Mouse (Mus musculus) midbrain, embryonic 14.5 days (tissue): ENCODE measurements at regions not wholly inside any gene's neighbourhood (a gene's known extent, or its start where the extent isn't known, plus 50 kb on each side); places are given as distances from the start of the nearest gene placed in this dataset.

Experiments
- ATAC-seq: fragments of 200-750 bp; cut with Nextera tagmentation; 2 replicates; pipeline ENCODE4 v1.8.0; 2017; ENCODE audit warnings: moderate number of reproducible peaks, moderate library complexity; ENCODE audit not compliant: low FRiP score, low TSS enrichment
- DNase-seq: peaks from one replicate; pipeline ENCODE4 v3.0.0-alpha.2; 2015
- H3K27ac ChIP-seq: fragments of 300-500 bp; sonication (generic); replicated peaks from 2 replicates; pipeline ENCODE4 v1.5.1; 2014; ENCODE audit warnings: mild to moderate bottlenecking, low read depth, low read length, moderate library complexity
- H3K27me3 ChIP-seq: fragments of 300-500 bp; sonication (generic); 2 replicates; pipeline ENCODE4 v1.6.1; 2014; ENCODE audit warnings: low read length, control low read depth, mixed read lengths; ENCODE audit not compliant: control insufficient read depth, insufficient read depth
- H3K36me3 ChIP-seq: fragments of 300-500 bp; sonication (generic); 2 replicates; pipeline ENCODE4 v1.6.1; 2014; ENCODE audit warnings: low read length, control low read depth; ENCODE audit not compliant: control insufficient read depth, insufficient read depth
- H3K4me1 ChIP-seq: fragments of 300-500 bp; sonication (generic); 2 replicates; pipeline ENCODE4 v1.6.1; 2014; ENCODE audit warnings: mild to moderate bottlenecking, antibody characterized with exemption, low read length, control low read depth; ENCODE audit not compliant: control insufficient read depth, insufficient read depth
- H3K4me2 ChIP-seq: fragments of 300-500 bp; sonication (generic); 2 replicates; pipeline ENCODE4 v1.6.1; 2014; ENCODE audit warnings: mild to moderate bottlenecking, low read length, moderate library complexity
- H3K4me3 ChIP-seq: fragments of 300-500 bp; sonication (generic); replicated peaks from 2 replicates; pipeline ENCODE4 v1.5.1; 2014; ENCODE audit warnings: low read depth, low read length
- H3K9ac ChIP-seq: fragments of 300-500 bp; sonication (generic); replicated peaks from 2 replicates; pipeline ENCODE4 v1.6.1; 2014; ENCODE audit warnings: mild to moderate bottlenecking, low read length, moderate library complexity
- H3K9me3 ChIP-seq: fragments of 300-500 bp; sonication (generic); 2 replicates; pipeline ENCODE4 v1.6.1; 2016; ENCODE audit warnings: low read length, control low read depth, mixed read lengths; ENCODE audit not compliant: control insufficient read depth
- WGBS: fragments of 180-500 bp; shearing (Covaris S2); extraction: QIAGEN DNeasy Blood & Tissue Kit; methylation state at CpG from one replicate; pipeline ENCODE4 v1.1.7; 2014; 5-methylcytosine and 5-hydroxymethylcytosine counted together

DNA sequence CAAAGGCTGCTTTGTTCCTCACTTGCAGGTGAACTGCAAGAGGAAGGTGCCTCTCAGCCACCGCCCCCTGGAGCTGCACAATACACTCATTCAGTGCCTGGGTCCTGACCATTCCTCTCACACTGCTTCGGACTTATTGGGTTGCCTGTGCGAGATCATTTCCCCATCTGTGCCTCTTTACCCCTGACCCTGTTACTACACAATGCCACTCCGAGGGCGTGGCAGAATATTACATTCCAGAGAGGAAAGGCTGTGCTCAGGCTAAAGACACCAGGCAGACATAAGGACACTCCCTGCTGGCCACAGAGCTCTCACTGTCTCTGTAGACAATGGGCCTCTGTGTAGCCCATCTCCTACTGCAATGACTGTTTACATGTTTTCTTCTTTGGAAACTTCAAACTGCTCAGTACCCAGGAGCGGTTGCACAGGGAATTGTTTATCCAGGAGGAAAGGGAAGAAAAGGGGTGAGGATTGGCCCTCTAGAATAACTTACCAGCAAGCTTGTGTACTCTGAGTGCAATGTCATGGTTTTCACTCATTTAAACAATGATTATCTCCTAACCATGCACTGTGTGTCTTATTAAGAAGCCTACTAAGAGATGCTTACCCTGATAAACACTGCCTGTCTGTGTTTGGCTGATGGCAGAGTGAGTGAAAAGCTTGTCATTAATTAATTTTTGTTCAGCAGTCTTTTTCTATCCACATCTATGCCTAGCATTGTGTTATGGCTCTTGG is 283.1 kb upstream of the Gm10192 start:
- Histone ChIP-seq H3K4me1 (no peaks in the 10 kb centered on the region), H3K27me3 (no peaks in the 10 kb centered on the region), H3K9ac (no peak overlapping the region), H3K4me2 (no peak overlapping the region), H3K36me3 (no peaks in the 10 kb centered on the region), H3K27ac (no peak overlapping the region), H3K9me3 (no peaks in the 10 kb centered on the region), H3K4me3 (no peak overlapping the region)
- peak; percentile 66 for ATAC-seq
- 36% methylated on average over 6 of the region's 6 CpGs for WGBS
- DNase-seq, result peak; percentile 21

DNA sequence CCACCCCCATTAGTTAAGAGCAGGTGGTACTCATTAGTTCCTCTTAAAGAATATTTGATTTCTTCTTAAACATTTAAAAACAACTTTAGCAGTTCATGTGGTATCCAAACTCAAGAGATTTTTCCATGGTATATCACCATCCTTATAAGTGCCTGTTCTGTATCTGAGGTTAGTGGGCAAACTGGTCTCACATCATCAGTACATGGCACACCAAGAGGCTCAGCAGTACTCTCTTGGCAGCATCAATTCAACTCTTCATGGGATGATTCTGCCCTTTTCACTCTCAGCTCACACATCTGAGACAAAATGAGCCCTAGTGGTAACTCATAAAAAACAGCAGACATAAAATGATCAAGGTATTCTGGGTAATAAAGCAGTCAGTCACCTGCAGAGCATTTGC is 282.6 kb upstream of the Gm10192 start:
- H3K4me1 ChIP-seq, result no peaks in the 10 kb centered on the region
- DNase-seq, result no peak
- H3K27me3 ChIP-seq, result no peaks in the 10 kb centered on the region
- no peaks in the 10 kb centered on the region for H3K36me3 ChIP-seq
- no peak overlapping the region for H3K4me2 ChIP-seq
- no peak for ATAC-seq
- H3K27ac ChIP-seq, result no peak overlapping the region
- H3K9me3 ChIP-seq, result no peaks in the 10 kb centered on the region
- H3K4me3 ChIP-seq, result no peak overlapping the region
- no peak overlapping the region for H3K9ac ChIP-seq

DNA sequence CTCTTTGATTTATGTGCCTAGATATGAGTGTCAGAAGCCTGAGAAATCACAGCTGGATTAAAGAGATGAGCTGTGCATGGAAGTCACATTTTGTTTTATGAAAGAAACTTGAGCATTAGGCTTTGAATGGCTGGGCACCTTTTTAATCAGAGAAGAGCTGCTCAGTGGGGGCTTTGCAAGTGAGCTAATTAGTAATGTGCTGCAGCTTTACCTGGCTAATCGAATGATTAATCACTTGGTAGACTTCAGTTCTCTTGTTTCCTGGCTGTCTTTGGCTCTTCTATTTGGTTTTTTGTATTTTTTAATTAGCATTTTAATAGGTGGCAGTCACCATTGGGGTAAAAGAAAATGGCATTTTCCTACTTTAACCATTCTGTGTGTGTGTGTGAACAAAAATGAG is 278.2 kb upstream of the Gm10192 start:
- no peak overlapping the region for H3K4me3 ChIP-seq
- ATAC-seq (no peak), DNase-seq (no peak)

DNA sequence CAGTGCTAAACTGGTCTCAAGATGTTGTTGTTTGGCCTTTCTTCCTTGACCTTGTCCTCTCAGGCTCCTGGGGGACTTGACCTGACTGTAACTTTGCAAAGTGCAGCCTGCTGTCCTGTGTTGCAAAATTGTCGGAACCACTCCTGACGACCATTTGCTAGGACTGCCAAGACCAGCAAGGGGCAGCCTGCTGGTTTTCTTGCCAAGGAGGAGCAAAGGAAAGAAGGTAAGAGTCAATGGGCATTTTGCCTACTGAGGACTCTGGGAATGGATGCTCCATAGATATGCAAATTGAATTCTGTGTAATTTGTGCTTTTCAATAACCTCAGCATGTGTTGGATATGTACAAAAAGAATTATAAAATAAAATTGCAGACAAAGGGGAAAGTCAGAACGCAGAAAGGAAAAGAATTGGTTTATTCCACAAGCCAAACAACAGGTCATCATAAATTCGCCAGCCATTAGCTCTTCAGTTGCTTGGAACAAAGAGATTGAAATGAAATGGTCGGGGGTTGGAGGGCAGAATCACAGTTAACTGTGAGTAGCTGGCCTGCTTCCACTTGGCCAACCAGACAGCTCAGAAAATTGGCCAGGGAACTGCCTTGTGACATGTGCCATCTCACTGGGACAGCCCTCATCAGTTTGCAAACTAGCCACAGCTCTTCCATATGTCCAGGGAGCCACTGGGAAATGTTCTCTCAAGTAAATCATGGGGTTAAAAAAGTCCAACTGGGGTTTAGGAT is 256.5 kb upstream of the Gm10192 start:
- ATAC-seq, result peak; percentile 58; the same call in 1 of the 2 replicates
- 69% methylated on average over 5 of the region's 5 CpGs for WGBS

More for the DNA sequence above, 278.2 kb upstream of the Gm10192 start:
- Histone ChIP-seq H3K9me3 (no peaks in the 10 kb centered on the region), H3K36me3 (no peaks in the 10 kb centered on the region), H3K4me1 (no peaks in the 10 kb centered on the region), H3K27ac (no peak overlapping the region), H3K4me2 (no peak overlapping the region), H3K27me3 (no peaks in the 10 kb centered on the region), H3K9ac (no peak overlapping the region)
- WGBS, result 76% methylated on average over 1 of the region's 1 CpGs

DNA sequence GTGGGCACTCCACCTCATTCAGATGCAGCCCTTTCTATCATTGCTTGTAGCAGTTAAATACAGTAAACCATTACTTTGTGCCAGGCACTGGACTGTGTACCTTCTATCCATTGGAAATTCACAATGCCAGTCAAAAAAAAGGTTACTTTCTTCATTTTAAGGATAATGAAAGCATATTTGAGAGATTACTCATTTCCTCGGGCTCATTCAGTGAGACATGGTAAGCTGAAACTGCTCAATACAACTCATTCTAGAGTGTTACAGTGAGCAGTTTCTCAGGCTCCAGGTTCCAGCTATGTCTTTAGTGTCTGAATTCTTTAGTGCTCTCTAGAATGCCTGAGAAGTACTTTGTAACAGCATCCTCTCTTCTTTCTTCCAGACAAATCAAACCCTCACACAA is 249.7 kb upstream of the Gm10192 start:
- H3K27me3 ChIP-seq, result no peaks in the 10 kb centered on the region
- WGBS, result 75% methylated on average over 1 of the region's 1 CpGs
- H3K9me3 ChIP-seq, result no peaks in the 10 kb centered on the region
- no peak overlapping the region for H3K4me3 ChIP-seq
- ATAC-seq, result no peak
- H3K4me2 ChIP-seq, result no peak overlapping the region
- H3K4me1 ChIP-seq, result no peaks in the 10 kb centered on the region
- no peak overlapping the region for H3K9ac ChIP-seq
- DNase-seq, result no peak
- no peak overlapping the region for H3K27ac ChIP-seq
- H3K36me3 ChIP-seq, result no peaks in the 10 kb centered on the region

More for the DNA sequence above, 256.5 kb upstream of the Gm10192 start:
- peak; percentile 42 for DNase-seq
- Histone ChIP-seq H3K27me3 (no peaks in the 10 kb centered on the region), H3K4me3 (no peak overlapping the region), H3K27ac (no peak overlapping the region), H3K4me2 (no peak overlapping the region), H3K9me3 (no peaks in the 10 kb centered on the region), H3K4me1 (no peaks in the 10 kb centered on the region), H3K36me3 (no peaks in the 10 kb centered on the region), H3K9ac (no peak overlapping the region)

DNA sequence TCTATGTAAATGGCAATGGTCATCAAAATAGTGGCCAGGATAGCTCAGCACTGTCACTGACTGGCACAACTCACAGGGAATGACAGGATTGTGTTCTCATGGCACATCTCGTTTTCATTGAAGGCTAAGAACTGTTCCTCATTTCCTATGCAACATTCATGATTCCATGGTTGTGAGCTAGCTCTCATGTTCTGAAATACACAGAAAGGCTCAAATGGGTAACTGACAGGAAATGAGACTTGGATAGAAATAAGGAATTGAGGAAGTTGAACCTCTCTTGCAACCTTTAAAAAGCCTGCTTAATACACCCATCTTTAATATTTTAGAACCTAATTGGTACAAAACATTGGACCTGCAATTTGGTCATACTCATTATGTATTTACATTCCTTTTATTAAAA is 249.1 kb upstream of the Gm10192 start:
- no peak for DNase-seq
- no peak overlapping the region for H3K4me3 ChIP-seq
- no peak for ATAC-seq
- H3K27me3 ChIP-seq, result no peaks in the 10 kb centered on the region
- H3K9me3 ChIP-seq, result no peaks in the 10 kb centered on the region
- no peak overlapping the region for H3K27ac ChIP-seq
- no peaks in the 10 kb centered on the region for H3K36me3 ChIP-seq
- H3K4me2 ChIP-seq, result no peak overlapping the region
- no peak overlapping the region for H3K9ac ChIP-seq
- H3K4me1 ChIP-seq, result no peaks in the 10 kb centered on the region
- WGBS, result 65% methylated on average over 1 of the region's 1 CpGs

DNA sequence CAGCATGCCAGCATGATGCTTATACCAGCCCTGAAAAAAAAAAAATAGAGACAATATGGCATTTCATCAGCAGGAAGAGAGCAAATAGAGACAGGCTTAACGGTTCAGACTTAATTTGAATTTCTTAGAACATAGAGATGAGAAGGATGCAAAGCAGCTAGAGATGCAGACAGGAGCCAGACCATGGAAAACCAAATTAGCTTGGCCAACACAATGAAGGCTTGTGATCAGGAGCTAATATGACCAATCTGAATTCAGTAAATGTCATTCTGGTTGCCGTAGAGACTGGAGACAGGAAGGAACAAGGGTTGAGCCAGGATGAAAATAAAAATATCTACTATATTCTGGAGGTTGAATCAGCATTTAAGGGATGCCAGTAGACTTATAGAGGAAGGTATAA is 248.3 kb upstream of the Gm10192 start:
- Histone ChIP-seq H3K36me3 (no peaks in the 10 kb centered on the region), H3K9ac (no peak overlapping the region), H3K4me2 (no peak overlapping the region), H3K4me1 (no peaks in the 10 kb centered on the region), H3K27ac (no peak overlapping the region), H3K4me3 (no peak overlapping the region), H3K27me3 (no peaks in the 10 kb centered on the region), H3K9me3 (no peaks in the 10 kb centered on the region)
- WGBS, result 28% methylated on average over 2 of the region's 2 CpGs
- no peak for ATAC-seq
- DNase-seq, result peak; percentile 33

DNA sequence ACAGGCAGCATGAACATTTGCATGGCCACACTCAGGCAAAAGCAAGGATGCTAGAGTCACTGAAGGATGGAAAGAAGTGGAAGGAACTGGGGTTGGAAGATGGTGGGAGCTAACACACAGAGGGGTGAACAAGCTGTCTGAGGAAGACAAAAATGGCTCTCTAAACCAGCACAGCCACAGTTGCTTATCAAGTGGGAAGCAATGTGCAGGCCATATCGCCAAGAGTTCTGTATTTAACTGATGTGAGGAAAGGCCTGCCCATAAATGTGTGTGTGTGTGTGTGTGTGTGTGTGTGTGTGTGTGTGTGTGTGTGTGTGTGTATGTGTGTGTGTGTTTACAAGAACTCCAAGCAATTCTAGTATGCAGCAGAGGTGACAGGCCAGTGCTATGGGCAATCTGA is 236.9 kb upstream of the Gm10192 start:
- DNase-seq (no peak), ATAC-seq (no peak)
- Histone ChIP-seq H3K36me3 (no peaks in the 10 kb centered on the region), H3K9me3 (no peaks in the 10 kb centered on the region), H3K27ac (no peak overlapping the region), H3K4me3 (no peak overlapping the region), H3K4me1 (no peaks in the 10 kb centered on the region), H3K27me3 (no peaks in the 10 kb centered on the region), H3K9ac (no peak overlapping the region), H3K4me2 (no peak overlapping the region)
- WGBS, result 96% methylated on average over 1 of the region's 1 CpGs

DNA sequence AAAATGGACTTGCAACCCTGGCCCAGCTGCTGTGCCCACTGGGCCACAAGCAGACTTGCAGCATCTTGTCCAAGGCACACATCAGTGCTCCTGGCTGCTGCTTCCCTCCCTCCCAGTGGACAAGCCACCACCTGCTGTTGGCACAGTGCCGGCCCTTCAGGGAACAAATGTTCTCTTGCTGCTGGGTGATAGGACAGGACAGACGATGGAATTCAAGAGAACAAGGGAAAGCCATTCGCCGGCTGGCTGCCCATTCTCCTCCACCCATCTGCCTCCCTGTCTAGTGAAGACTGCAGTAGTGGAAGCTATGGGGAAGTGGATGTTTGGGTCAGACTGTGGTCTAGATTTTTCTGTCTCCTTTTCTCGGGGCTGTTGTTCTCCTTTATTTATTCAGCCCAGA is 235.7 kb upstream of the Gm10192 start:
- Histone ChIP-seq H3K4me2 (no peak overlapping the region), H3K27me3 (no peaks in the 10 kb centered on the region), H3K9me3 (no peaks in the 10 kb centered on the region), H3K27ac (0 out of 2 replicates have a peak overlapping the region, but pooled peaks have one; percentile 42), H3K36me3 (no peaks in the 10 kb centered on the region), H3K4me1 (no peaks in the 10 kb centered on the region), H3K9ac (no peak overlapping the region), H3K4me3 (no peak overlapping the region)
- peak; percentile 74 for ATAC-seq
- peak; percentile 68 for DNase-seq
- 11% methylated on average over 5 of the region's 5 CpGs for WGBS
